Mouse (Mus musculus) stomach, embryonic 14.5 days (tissue): ENCODE measurements around the gene Islr. TPM values are rescaled to one million over a fixed set of nuclear protein-coding genes. Genes with fewer than 3 reads are reported as not detected.
A peak's percentile ranks its signal among the peaks of the same experiment; 100 is the strongest.

Experiments
- ATAC-seq: fragments of 200-750 bp; cut with Nextera tagmentation; 2 replicates; pipeline ENCODE4 v1.8.0; 2017; ENCODE audit warnings: low read depth, moderate TSS enrichment; ENCODE audit not compliant: insufficient number of reproducible peaks, insufficient read depth, low FRiP score
- H3K27ac ChIP-seq: fragments of 300-500 bp; sonication (generic); 2 replicates; pipeline ENCODE4 v1.5.1; 2014; ENCODE audit warnings: mild to moderate bottlenecking, low read length, moderate library complexity, mixed read lengths
- H3K27me3 ChIP-seq: fragments of 300-500 bp; sonication (generic); 2 replicates; pipeline ENCODE4 v1.6.1; 2014; ENCODE audit warnings: low read length, control low read depth, mixed read lengths; ENCODE audit not compliant: control insufficient read depth, insufficient read depth
- H3K36me3 ChIP-seq: fragments of 300-500 bp; sonication (generic); 2 replicates; pipeline ENCODE4 v1.6.1; 2014; ENCODE audit warnings: mild to moderate bottlenecking, control low read depth, low read length, moderate library complexity, mixed read lengths; ENCODE audit not compliant: control insufficient read depth, insufficient read depth
- H3K4me1 ChIP-seq: fragments of 300-500 bp; sonication (generic); 2 replicates; pipeline ENCODE4 v1.6.1; 2014; ENCODE audit warnings: low read length, control low read depth, mixed read lengths; ENCODE audit not compliant: control insufficient read depth, insufficient read depth
- H3K4me2 ChIP-seq: fragments of 300-500 bp; sonication (generic); replicated peaks from 2 replicates; pipeline ENCODE4 v1.6.1; 2014; ENCODE audit warnings: low read depth, low read length, control low read depth
- H3K4me3 ChIP-seq: fragments of 300-500 bp; sonication (generic); 2 replicates; pipeline ENCODE4 v1.5.1; 2014; ENCODE audit warnings: low read depth, low read length, control low read depth
- H3K9ac ChIP-seq: fragments of 300-500 bp; sonication (generic); replicated peaks from 2 replicates; pipeline ENCODE4 v1.6.1; 2014; ENCODE audit warnings: low read depth, mild to moderate bottlenecking, control low read depth, low read length, moderate library complexity, mixed read lengths
- H3K9me3 ChIP-seq: fragments of 300-500 bp; sonication (generic); 2 replicates; pipeline ENCODE4 v1.6.1; 2016; ENCODE audit warnings: low read depth, low read length, control low read depth; ENCODE audit not compliant: control insufficient read depth
- WGBS: fragments of 180-500 bp; shearing (Covaris S2); extraction: QIAGEN DNeasy Blood & Tissue Kit; methylation state at CpG from one replicate; pipeline ENCODE4 v1.1.7; 2014; 5-methylcytosine and 5-hydroxymethylcytosine counted together
- polyA plus RNA-seq: library from polyadenylated mRNA; unstranded; fragments of >200 nt; fragmentation: Nextera tagmentation; extraction: Ambion mirVana; gene quantifications from 2 replicates; pipeline ENCODE4 v1.2.1, GENCODE M21; 2014

Gene Islr
- polyA plus RNA-seq, 1 experiment from 2014 or later, result 87.9 TPM

DNA sequence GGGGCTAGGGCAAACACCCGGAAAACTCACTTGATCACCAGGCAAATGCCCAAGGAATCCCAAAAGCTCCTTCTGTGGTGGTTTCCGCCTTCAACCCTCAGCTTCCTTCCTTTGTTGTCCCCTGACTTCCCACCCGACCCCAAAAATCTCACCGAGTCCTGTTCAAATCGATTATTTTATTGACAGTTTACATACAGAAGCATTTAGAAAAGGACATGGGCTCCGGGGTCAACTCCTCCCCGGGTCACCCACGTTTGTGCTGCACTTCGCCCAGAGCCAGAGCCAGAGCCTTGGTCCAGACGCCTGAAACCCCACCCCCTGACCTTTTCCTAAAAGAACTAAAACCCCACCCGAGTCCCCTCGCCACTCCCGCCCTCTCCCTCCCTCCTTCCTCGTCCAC is 8.0 kb downstream of the Islr start:
- peaks cover 57% of the 10 kb centered on the region for H3K27me3 ChIP-seq
- no peak for ATAC-seq
- WGBS, result 4% methylated on average over 14 of the region's 14 CpGs
- H3K36me3 ChIP-seq, result no peaks in the 10 kb centered on the region
- peaks cover 36% of the 10 kb centered on the region for H3K4me1 ChIP-seq
- H3K4me2 ChIP-seq, result peak overlapping the region; percentile 19
- H3K9ac ChIP-seq, result no peak overlapping the region
- no peaks in the 10 kb centered on the region for H3K9me3 ChIP-seq
- H3K27ac ChIP-seq, result no peak overlapping the region
- H3K4me3 ChIP-seq, result 0 out of 2 replicates have a peak overlapping the region, but pooled peaks have one; percentile 6

DNA sequence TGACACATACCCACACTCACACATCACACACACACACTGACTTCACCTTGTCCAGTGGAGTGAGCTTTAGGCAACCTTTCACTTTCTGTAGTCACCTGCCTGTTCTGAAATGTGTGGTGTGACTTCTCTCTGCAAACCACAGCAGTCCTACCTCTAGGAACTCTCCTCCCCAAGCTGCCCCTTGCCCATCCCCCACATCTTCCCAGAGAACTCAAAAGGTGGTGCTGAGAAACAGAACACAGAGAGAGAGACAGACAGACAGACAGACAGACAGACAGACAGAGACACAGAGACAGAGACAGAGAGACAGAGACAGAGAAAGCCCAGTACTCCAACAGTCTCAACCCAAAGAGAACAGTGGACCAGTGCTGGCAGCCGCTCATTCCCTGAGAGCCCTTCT is 8.4 kb downstream of the Islr start:
- no peak overlapping the region for H3K9ac ChIP-seq
- no peak overlapping the region for H3K4me3 ChIP-seq
- no peaks in the 10 kb centered on the region for H3K9me3 ChIP-seq
- H3K27me3 ChIP-seq, result peaks cover 52% of the 10 kb centered on the region
- no peaks in the 10 kb centered on the region for H3K36me3 ChIP-seq
- peaks cover 36% of the 10 kb centered on the region for H3K4me1 ChIP-seq
- 14% methylated on average over 1 of the region's 1 CpGs for WGBS
- no peak overlapping the region for H3K4me2 ChIP-seq
- no peak overlapping the region for H3K27ac ChIP-seq
- no peak for ATAC-seq

DNA sequence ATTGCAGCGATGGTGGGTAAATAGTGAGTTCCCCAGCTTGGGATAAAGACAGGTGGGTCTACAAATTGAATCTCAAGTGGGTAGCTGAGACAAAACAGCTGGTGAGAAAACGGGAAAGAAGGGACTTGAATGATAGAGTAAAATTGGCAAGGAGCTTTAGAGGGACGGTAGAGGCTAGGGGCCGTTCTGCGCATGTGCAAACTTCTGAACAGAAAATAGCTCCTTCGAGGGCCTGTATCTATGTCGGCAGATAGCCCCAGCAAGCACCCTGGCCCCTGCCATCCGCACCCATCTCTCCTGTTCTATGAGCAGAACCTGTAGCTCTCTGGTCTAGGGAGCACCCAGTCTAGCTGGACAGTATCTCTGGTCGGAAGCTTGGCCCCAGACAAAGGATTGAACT is 9.9 kb downstream of the Islr start:
- peaks cover 37% of the 10 kb centered on the region for H3K27me3 ChIP-seq
- H3K9ac ChIP-seq, result no peak overlapping the region
- H3K4me1 ChIP-seq, result peaks cover 30% of the 10 kb centered on the region
- WGBS, result 56% methylated on average over 9 of the region's 9 CpGs
- ATAC-seq, result no peak
- H3K4me2 ChIP-seq, result no peak overlapping the region
- H3K27ac ChIP-seq, result no peak overlapping the region
- H3K36me3 ChIP-seq, result no peaks in the 10 kb centered on the region
- H3K9me3 ChIP-seq, result no peaks in the 10 kb centered on the region
- H3K4me3 ChIP-seq, result no peak overlapping the region

DNA sequence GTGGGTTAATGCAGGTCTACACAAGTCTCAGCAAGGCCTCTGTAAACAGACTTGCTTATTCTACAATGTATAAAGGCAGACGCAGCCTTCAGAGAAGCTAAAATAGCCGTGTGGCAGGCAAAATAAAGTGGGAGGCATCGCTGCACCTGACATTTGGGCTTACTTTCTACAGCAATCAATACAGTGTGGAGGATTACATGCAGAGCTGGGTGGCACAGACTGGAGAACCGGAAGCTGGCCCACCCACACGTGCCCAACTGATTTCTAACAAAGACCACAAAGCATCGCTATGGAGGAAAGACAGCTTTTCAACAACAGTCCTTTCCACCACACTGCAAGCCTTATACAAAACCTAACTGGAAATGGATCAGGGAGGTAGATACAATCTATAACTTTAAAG is 19.6 kb downstream of the Islr start:
- Histone ChIP-seq H3K27me3 (no peaks in the 10 kb centered on the region), H3K4me2 (no peak overlapping the region), H3K4me1 (no peaks in the 10 kb centered on the region), H3K4me3 (no peak overlapping the region), H3K9ac (no peak overlapping the region), H3K9me3 (no peaks in the 10 kb centered on the region), H3K36me3 (no peaks in the 10 kb centered on the region), H3K27ac (no peak overlapping the region)
- 60% methylated on average over 6 of the region's 6 CpGs for WGBS
- no peak for ATAC-seq

DNA sequence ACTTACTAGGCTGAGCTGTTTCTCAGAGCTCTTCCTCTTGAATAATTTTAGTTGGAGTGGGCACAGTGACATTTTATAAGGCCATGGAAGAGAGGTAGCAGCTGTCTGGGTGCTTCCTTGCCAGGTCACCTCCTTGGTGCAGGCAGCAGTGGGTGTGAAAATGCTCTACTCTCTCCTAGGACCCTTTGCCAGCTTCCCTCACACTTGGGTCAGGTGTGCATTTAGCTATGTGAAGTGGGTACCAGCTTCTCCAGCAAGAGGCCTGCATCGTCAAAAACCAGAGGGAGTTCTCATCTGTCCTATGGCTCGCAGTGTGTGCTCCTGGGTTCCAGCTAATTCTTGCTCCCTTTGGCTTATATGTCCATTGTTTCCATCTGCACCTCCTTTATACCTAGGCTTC is 24.7 kb downstream of the Islr start:
- no peak overlapping the region for H3K9ac ChIP-seq
- no peaks in the 10 kb centered on the region for H3K36me3 ChIP-seq
- no peaks in the 10 kb centered on the region for H3K27me3 ChIP-seq
- no peaks in the 10 kb centered on the region for H3K4me1 ChIP-seq
- H3K9me3 ChIP-seq, result no peaks in the 10 kb centered on the region
- no peak for ATAC-seq
- WGBS, result 95% methylated on average over 2 of the region's 2 CpGs
- H3K27ac ChIP-seq, result no peak overlapping the region
- H3K4me3 ChIP-seq, result no peak overlapping the region
- no peak overlapping the region for H3K4me2 ChIP-seq

DNA sequence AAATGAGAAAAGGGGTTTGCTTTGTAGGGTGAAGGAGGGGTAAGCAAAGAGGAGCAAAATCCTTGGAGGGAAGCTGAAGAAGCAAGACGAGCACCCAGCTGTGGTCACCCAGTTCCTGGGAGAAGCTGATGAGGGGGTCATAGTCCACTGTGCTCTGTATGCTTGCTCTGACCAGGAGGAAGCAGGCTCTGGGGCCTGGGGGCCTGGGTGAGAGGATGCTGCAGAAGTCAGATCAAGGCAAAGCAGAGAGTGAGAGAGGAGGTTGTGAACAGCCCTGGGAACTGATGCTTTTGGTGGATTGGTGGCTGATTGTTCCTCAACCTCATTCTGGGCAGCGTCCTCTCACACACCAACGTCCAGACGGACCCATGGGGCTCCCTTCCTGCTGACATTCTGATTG is 26.9 kb downstream of the Islr start:
- Histone ChIP-seq H3K27me3 (no peaks in the 10 kb centered on the region), H3K9ac (no peak overlapping the region), H3K4me2 (no peak overlapping the region), H3K4me3 (no peak overlapping the region), H3K27ac (no peak overlapping the region), H3K36me3 (no peaks in the 10 kb centered on the region), H3K9me3 (no peaks in the 10 kb centered on the region), H3K4me1 (no peaks in the 10 kb centered on the region)
- WGBS, result 73% methylated on average over 4 of the region's 4 CpGs
- no peak for ATAC-seq

DNA sequence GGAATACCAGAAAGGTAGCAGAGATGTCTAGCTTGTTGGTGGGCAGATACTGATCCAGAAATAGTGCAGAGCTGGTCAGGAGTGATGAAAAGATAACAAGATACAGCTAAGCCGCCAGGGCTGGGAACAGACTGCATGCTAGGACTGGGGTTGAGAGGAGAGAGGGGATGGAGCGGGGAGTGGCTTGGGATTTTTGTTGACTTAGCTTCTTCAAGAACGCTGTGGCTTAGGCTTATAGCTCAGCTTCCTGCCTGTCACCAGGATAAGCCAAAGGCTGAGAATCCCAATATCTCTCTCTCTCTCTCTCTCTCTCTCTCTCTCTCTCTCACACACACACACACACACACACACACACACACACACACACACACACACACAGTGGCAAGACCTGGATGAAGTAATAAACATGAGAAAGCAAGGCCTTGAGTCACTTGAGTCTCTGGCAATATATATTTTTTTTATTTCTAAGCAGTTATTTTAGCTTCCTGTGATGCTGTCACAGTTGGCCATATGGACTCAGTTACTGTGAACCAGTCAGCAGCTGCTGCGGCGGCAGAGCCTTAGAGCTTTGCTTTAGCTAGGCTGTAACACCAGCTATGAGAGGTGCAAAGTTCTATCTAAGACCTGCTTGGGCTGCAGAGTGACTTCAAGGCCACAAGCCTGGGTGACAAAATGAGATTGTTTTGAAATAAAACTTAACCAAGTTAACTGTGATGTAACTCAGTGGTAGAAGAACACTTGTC is 28.2 kb downstream of the Islr start:
- no peaks in the 10 kb centered on the region for H3K4me1 ChIP-seq
- H3K27ac ChIP-seq, result no peak overlapping the region
- H3K9me3 ChIP-seq, result no peaks in the 10 kb centered on the region
- no peak overlapping the region for H3K4me3 ChIP-seq
- H3K36me3 ChIP-seq, result no peaks in the 10 kb centered on the region
- H3K4me2 ChIP-seq, result no peak overlapping the region
- WGBS, result 29% methylated on average over 5 of the region's 5 CpGs
- ATAC-seq, result no peak
- H3K9ac ChIP-seq, result no peak overlapping the region
- no peaks in the 10 kb centered on the region for H3K27me3 ChIP-seq

DNA sequence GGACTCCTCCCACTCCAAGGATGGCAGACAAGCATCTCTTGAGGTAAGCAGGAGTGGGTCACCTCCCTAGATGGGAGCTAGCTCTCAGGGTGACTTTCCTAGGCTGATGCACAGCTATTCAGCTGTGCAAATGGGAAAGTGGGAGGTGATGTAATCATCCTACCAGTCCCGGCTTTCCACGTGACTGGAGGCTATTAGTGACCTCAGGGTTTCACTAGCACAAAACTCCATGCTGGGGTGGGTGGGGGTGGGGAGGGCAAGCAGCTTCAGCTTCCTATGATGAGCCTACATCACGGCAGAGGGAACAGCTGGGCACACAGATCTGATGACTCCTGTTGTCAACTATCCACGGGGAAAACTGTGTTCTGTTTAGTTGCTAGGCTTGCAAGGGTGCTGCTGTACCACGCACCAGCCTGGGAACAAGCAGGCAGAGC is 29.3 kb downstream of the Islr start:
- Histone ChIP-seq H3K9me3 (no peaks in the 10 kb centered on the region), H3K4me3 (no peak overlapping the region), H3K4me2 (no peak overlapping the region), H3K27me3 (no peaks in the 10 kb centered on the region), H3K36me3 (no peaks in the 10 kb centered on the region), H3K9ac (no peak overlapping the region), H3K27ac (no peak overlapping the region), H3K4me1 (no peaks in the 10 kb centered on the region)
- WGBS, result 27% methylated on average over 5 of the region's 5 CpGs
- ATAC-seq, result peak; percentile 56; the same call in 1 of the 2 replicates

DNA sequence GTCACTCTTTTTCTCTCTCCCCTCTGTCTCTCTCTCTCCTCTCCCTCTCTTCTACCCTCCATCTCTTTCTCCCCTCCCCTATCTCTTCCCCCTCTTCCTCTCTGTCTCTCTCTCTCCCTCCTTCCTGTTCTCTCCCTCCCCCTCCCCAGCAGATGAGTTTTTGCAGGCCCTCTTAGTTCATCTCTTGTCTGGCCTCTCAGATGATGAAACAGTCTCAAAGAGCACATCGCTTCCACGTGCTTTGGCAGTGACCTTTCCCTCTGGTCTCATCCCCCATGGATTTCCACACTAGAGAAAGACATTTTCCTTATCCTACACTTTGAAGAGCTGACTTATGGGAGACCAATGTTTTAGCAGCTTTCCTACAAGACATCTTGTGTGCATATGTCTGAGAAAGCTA is 31.2 kb downstream of the Islr start:
- H3K9me3 ChIP-seq, result no peaks in the 10 kb centered on the region
- 66% methylated on average over 2 of the region's 2 CpGs for WGBS
- H3K4me1 ChIP-seq, result peaks cover 9% of the 10 kb centered on the region; the same call in 1 of the 2 replicates
- H3K27ac ChIP-seq, result no peak overlapping the region
- H3K27me3 ChIP-seq, result no peaks in the 10 kb centered on the region
- H3K36me3 ChIP-seq, result no peaks in the 10 kb centered on the region
- H3K4me2 ChIP-seq, result no peak overlapping the region
- no peak for ATAC-seq
- H3K4me3 ChIP-seq, result no peak overlapping the region
- H3K9ac ChIP-seq, result no peak overlapping the region
